Mouse (Mus musculus): ENCODE data around the gene Hoxa4. TPM values are rescaled to one million over a fixed set of nuclear protein-coding genes. Genes with fewer than 3 reads are reported as not detected.

Hoxa4 gene
- polyA plus RNA-seq (2014; fragmentation: Nextera tagmentation; extraction: Ambion mirVana): 1.6 and 2.7 TPM in 2 replicates

DNA sequence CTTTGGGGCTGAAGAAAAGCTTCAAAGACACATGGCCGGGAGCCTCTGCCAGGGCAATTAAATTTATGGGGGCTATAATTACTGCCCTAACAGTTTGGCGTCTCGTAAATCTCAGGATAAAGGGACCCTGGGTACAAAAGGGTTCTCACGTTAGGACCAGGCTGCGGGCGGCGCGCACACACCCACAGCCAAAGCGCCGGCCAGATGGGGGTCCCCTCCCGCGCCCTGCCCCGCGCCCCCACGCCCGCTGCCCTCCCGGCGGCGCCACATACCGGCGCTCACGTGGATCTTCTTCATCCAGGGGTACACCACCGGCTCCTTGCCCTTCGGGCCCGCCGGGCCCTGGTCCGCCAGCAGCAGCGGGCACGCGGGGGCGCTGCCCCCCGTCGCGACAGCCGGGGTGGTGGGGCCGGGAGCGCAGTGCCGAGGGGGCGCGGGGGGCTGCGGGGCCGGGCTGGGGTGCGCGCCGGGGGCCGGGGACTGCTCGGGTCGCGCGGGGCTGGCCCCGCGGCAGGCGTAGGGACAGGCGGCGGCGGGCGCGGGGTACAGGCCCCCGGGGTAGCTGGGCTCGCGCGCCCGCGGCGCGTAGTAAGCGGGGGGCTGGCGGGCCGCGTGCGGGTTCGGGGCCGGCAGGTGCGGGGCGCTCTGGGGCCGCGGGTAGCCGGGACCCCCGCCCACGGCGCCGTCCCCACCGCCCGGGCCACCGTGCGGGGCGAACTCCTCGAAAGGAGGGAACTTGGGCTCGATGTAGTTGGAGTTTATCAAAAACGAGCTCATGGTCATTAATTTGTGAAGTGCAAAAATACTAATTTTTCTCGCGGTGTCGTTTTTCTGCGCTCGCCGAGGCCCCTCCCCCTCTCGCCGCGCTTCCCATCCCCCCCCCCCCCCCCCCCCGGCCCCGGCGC, at the start of gene Hoxa4:
Hoxa4 (minus strand) TSS at position 848 of the 905 bp plus-strand sequence.
- Histone ChIP-seq H3K4me2 (ENCODE audit: low read depth, low read length) (peak within 1 kb of the TSS; percentile 98), H3K36me3 (ENCODE audit: control insufficient read depth, insufficient read depth, low read length) (peaks cover 12% of the 10 kb centered on the region; the same call in 1 of the 2 replicates), H3K27me3 (ENCODE audit: control insufficient read depth, insufficient read depth, low read length) (no peaks in the 10 kb centered on the region), H3K4me3 (ENCODE audit: low read depth, low read length) (peak within 1 kb of the TSS; percentile 57), H3K9ac (replicated peaks; ENCODE audit: low read depth, low read length) (peak within 1 kb of the TSS; percentile 89), H3K4me1 (ENCODE audit: control insufficient read depth, insufficient read depth, low read length) (peaks cover 74% of the 10 kb centered on the region), H3K27ac (ENCODE audit: low read depth, low read length) (peak within 1 kb of the TSS; percentile 94), H3K9me3 (ENCODE audit: control insufficient read depth, low read length) (no peaks in the 10 kb centered on the region)
- under 1% methylated on average over 54 of the region's 102 CpGs for WGBS
- peak; percentile 85 for ATAC-seq (ENCODE audit: low read depth)

DNA sequence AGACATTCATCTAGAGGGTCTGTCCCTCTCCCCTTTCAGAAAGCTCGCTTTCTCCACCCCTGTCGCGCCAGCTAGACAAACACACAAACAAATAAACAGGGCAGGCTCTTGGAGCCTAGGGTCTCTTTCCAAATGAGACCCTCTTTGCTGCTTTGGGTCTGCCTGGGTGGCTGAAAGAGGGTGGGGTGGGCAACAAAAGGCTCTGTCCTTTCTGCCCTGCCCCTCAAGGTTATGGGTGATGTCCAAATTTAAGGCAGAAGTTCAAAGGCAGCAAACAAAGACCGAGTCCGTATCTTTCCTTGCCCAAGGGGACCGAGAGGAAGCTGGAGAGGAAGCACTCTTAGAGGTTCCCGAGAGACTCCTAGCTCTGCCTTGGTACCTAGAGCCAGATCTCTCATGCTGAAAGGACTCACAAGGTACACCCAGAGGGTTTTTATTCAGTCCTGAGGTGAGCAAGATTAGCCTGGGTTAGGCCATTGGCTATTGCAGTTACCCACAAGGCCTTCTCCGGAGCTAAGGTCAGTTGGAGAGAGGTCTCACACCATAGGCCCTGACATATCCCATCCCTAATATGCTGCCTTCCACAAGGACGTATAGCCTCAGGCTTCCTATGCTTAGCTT, 49.6 kb upstream of the Hoxa4 start:
- peak overlapping the region; percentile 90 for H3K4me2 ChIP-seq (ENCODE audit: low read depth, low read length)
- H3K36me3 ChIP-seq (ENCODE audit: control insufficient read depth, insufficient read depth, low read length): no peaks in the 10 kb centered on the region
- H3K4me1 ChIP-seq (ENCODE audit: control insufficient read depth, insufficient read depth, low read length): no peaks in the 10 kb centered on the region; the same call in 1 of the 2 replicates
- H3K9me3 ChIP-seq (ENCODE audit: control insufficient read depth, low read length): no peaks in the 10 kb centered on the region
- H3K27ac ChIP-seq (ENCODE audit: low read depth, low read length): peak overlapping the region; percentile 96
- peak overlapping the region; percentile 57; the same call in 1 of the 2 replicates for H3K4me3 ChIP-seq (ENCODE audit: low read depth, low read length)
- H3K27me3 ChIP-seq (ENCODE audit: control insufficient read depth, insufficient read depth, low read length): peaks cover 27% of the 10 kb centered on the region
- H3K9ac ChIP-seq (replicated peaks; ENCODE audit: low read depth, low read length): peak overlapping the region; percentile 74; the same call in 1 of the 2 replicates
- ATAC-seq (ENCODE audit: low read depth): no peak
- 7% methylated on average over 9 of the region's 9 CpGs for WGBS

DNA sequence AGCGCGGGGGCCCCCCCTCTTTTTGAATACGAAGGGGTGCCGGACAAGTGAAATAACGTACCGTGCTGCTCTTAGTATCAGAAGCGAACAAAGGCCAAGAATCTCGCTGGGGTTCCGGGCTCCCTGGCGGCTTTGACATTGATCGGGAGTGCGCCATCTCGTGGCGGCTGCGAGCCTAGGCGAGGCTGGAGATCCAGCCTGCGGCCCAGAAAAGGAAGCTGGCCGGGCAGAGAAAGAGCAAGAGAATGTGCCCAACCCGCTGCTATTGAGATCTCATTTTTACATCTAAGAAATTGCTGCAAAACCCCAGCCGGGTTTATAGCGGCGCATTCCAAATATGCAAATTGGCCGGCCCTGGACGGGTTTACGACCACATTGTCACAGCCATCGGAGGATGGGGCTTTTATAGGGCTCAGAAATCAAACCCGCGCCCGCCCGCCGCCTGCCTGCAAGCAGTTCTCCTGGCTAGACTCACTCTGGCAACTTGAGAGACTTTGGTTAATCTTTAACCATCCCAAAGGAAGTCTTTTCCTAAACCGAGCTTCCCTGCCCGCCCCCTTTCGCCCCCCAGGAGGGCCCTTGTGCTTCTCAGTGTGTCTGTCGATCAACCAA, 48.9 kb upstream of the Hoxa4 start, which contains the start of gene Hoxa10:
Hoxa10 (minus strand) TSS at position 466 of the 612 bp plus-strand sequence.
- peak; percentile 66 for ATAC-seq (ENCODE audit: low read depth)
- 2% methylated on average over 35 of the region's 35 CpGs for WGBS
- Histone ChIP-seq H3K27me3 (ENCODE audit: control insufficient read depth, insufficient read depth, low read length) (peaks cover 23% of the 10 kb centered on the region), H3K4me1 (ENCODE audit: control insufficient read depth, insufficient read depth, low read length) (no peaks in the 10 kb centered on the region; the same call in 1 of the 2 replicates), H3K4me3 (ENCODE audit: low read depth, low read length) (peak within 1 kb of the TSS; percentile 57), H3K27ac (ENCODE audit: low read depth, low read length) (peak within 1 kb of the TSS; percentile 96), H3K36me3 (ENCODE audit: control insufficient read depth, insufficient read depth, low read length) (no peaks in the 10 kb centered on the region), H3K9ac (replicated peaks; ENCODE audit: low read depth, low read length) (peak within 1 kb of the TSS; percentile 74), H3K9me3 (ENCODE audit: control insufficient read depth, low read length) (no peaks in the 10 kb centered on the region), H3K4me2 (ENCODE audit: low read depth, low read length) (peak within 1 kb of the TSS; percentile 90)

- 1% methylated on average over 30 of the region's 30 CpGs for WGBS
- H3K9me3 ChIP-seq (ENCODE audit: control insufficient read depth, low read length): no peaks in the 10 kb centered on the region
- H3K4me2 ChIP-seq (ENCODE audit: low read depth, low read length): peak overlapping the region; percentile 90
- no peaks in the 10 kb centered on the region; the same call in 1 of the 2 replicates for H3K4me1 ChIP-seq (ENCODE audit: control insufficient read depth, insufficient read depth, low read length)
- no peak for ATAC-seq (ENCODE audit: low read depth)
- H3K4me3 ChIP-seq (ENCODE audit: low read depth, low read length): peak overlapping the region; percentile 57
- H3K9ac ChIP-seq (replicated peaks; ENCODE audit: low read depth, low read length): peak overlapping the region; percentile 74
- H3K27ac ChIP-seq (ENCODE audit: low read depth, low read length): peak overlapping the region; percentile 96
- H3K27me3 ChIP-seq (ENCODE audit: control insufficient read depth, insufficient read depth, low read length): peaks cover 18% of the 10 kb centered on the region
- H3K36me3 ChIP-seq (ENCODE audit: control insufficient read depth, insufficient read depth, low read length): no peaks in the 10 kb centered on the region
These were observed 48.3 kb upstream of the Hoxa4 start for GRCm38 (mm10) chr6:52239625-52240388.

DNA sequence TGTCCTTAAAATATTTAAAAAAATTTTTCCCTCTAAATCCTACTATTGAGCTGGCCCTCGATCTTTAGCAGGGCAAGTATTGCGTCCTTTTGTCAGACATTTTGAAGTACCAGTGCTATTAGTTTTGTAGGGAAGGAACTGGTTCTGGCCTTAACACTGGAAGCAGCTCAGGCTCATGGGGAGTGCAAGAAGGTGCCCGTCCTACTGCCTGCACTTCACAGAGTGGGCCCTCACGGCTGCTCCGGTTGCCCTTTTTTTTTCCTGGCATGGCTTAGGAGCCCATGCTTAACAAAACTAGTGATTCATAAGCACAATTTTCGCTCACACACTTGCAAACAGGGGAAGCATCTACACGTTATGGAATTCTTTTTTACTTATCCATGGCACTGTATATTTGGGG, 47.4 kb upstream of the Hoxa4 start:
- no peaks in the 10 kb centered on the region for H3K9me3 ChIP-seq (ENCODE audit: control insufficient read depth, low read length)
- H3K4me1 ChIP-seq (ENCODE audit: control insufficient read depth, insufficient read depth, low read length): no peaks in the 10 kb centered on the region; the same call in 1 of the 2 replicates
- peak overlapping the region; percentile 57 for H3K4me3 ChIP-seq (ENCODE audit: low read depth, low read length)
- H3K36me3 ChIP-seq (ENCODE audit: control insufficient read depth, insufficient read depth, low read length): no peaks in the 10 kb centered on the region
- no peak for ATAC-seq (ENCODE audit: low read depth)
- peak overlapping the region; percentile 64 for H3K9ac ChIP-seq (replicated peaks; ENCODE audit: low read depth, low read length)
- peak overlapping the region; percentile 22; the same call in 1 of the 2 replicates for H3K27ac ChIP-seq (ENCODE audit: low read depth, low read length)
- peak overlapping the region; percentile 90 for H3K4me2 ChIP-seq (ENCODE audit: low read depth, low read length)
- peaks cover 18% of the 10 kb centered on the region for H3K27me3 ChIP-seq (ENCODE audit: control insufficient read depth, insufficient read depth, low read length)
- 4% methylated on average over 7 of the region's 7 CpGs for WGBS

DNA sequence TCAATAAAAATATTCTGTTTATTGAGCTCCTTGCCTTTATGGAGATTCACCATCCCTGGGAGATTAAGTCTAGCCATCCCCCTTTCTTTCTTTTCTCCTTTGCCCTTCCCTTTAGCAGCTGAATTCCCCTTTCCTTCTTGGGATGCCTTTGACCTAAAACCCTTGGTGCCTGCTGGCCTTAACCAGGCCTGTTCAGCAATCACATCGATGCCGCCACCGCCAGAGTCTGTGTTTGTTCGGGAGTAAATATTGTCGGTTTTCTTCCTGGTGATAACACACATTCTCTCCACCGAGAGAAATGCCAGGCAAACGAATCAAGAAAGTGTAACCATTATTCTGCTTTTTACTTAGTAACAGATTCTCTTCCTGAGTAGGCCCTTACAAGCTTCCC, 46.6 kb upstream of the Hoxa4 start:
- H3K4me2 ChIP-seq (ENCODE audit: low read depth, low read length): peak overlapping the region; percentile 90
- no peaks in the 10 kb centered on the region for H3K36me3 ChIP-seq (ENCODE audit: control insufficient read depth, insufficient read depth, low read length)
- H3K4me1 ChIP-seq (ENCODE audit: control insufficient read depth, insufficient read depth, low read length): no peaks in the 10 kb centered on the region; the same call in 1 of the 2 replicates
- ATAC-seq (ENCODE audit: low read depth): no peak
- H3K27ac ChIP-seq (ENCODE audit: low read depth, low read length): peak overlapping the region; percentile 56
- H3K9ac ChIP-seq (replicated peaks; ENCODE audit: low read depth, low read length): peak overlapping the region; percentile 62
- no peaks in the 10 kb centered on the region for H3K9me3 ChIP-seq (ENCODE audit: control insufficient read depth, low read length)
- peak overlapping the region; percentile 57 for H3K4me3 ChIP-seq (ENCODE audit: low read depth, low read length)
- peaks cover 14% of the 10 kb centered on the region for H3K27me3 ChIP-seq (ENCODE audit: control insufficient read depth, insufficient read depth, low read length)
- WGBS: 8% methylated on average over 7 of the region's 7 CpGs

DNA sequence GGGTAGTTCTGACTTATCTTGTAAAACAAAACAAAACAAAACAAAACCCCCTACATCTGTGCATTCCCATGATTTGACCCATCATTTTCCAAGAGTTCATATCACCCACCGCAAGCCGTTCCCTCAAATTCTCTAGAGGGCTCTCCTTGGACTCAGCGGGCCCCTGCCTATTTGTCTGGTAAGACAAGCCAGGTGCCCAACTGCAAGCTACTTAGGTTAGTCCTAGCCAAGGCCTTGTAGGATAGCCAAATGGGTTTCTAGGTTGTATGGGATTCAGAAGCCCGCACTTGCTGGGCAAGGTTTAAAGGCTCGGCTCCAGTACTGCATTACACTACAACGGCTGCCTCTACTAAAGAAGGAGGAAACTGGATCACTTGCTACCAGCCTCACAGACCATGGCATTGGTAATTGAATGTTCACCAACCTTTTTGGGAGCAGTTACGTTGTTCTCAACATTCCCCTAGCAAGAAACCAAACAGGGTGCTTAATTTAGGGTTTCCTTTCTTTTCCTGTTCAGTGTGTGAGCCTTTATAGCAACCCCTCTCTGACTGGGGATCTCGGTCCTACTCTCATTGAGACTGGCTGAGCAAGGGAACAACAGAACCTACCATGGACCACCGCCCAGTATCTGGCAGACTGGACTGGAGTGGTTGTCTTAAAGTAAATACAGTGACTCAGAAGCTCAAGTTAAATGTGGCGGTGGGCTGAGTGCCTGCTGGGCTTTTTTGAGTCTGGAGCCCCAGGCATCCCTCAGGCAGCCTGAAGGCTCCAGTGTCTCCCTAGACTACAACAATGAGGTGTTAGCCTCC, 46.0 kb upstream of the Hoxa4 start:
- Histone ChIP-seq H3K4me3 (ENCODE audit: low read depth, low read length) (peak overlapping the region; percentile 57), H3K36me3 (ENCODE audit: control insufficient read depth, insufficient read depth, low read length) (no peaks in the 10 kb centered on the region), H3K9me3 (ENCODE audit: control insufficient read depth, low read length) (no peaks in the 10 kb centered on the region), H3K4me1 (ENCODE audit: control insufficient read depth, insufficient read depth, low read length) (peaks cover 3% of the 10 kb centered on the region; the same call in 1 of the 2 replicates), H3K4me2 (ENCODE audit: low read depth, low read length) (peak overlapping the region; percentile 90), H3K27ac (ENCODE audit: low read depth, low read length) (peak overlapping the region; percentile 56), H3K27me3 (ENCODE audit: control insufficient read depth, insufficient read depth, low read length) (peaks cover 10% of the 10 kb centered on the region), H3K9ac (replicated peaks; ENCODE audit: low read depth, low read length) (peak overlapping the region; percentile 62)
- 11% methylated on average over 10 of the region's 10 CpGs for WGBS
- ATAC-seq (ENCODE audit: low read depth): no peak

All from neural tube, embryonic 14.5 days (tissue).